Mouse (Mus musculus) v-Abl transformed pro-B cells (cell line): ENCODE results near the gene Crebl2.

ENCODE experiments used
- in situ Hi-C, 2 experiments: fragments of 400-800 bp; cut with MboI; formaldehyde crosslinking; loops; one replicate each; pipeline ENCODE4 v1.15.1; 2025; ENCODE audit not compliant: unreplicated experiment in 2 of 2

The Crebl2 gene

GRCm38 (mm10) chr6:134896570-134897436 is 66.8 kb downstream of the Crebl2 start:
- in situ Hi-C loops: loop anchor here (5.0 kb wide), 1 partner anchor 35 kb away; no protein-coding TSS in a partner anchor

- in situ Hi-C loops: loop anchor here (5.0 kb wide), 1 partner anchor 35 kb away; no protein-coding TSS in a partner anchor
Measured at GRCm38 (mm10) chr6:134897443-134898094, 67.6 kb downstream of the Crebl2 start.

GRCm38 (mm10) chr6:134898095-134898965 is 68.4 kb downstream of the Crebl2 start, which contains the start of gene Gpr19:
Gene Gpr19 (minus strand): TSS chr6:134898578.
- in situ Hi-C loops: loop anchor here (5.0 kb wide), 1 partner anchor 34 kb away; no protein-coding TSS in a partner anchor

- in situ Hi-C loops: no loop called here
Measured at GRCm38 (mm10) chr6:134903368-134903767, 73.4 kb downstream of the Crebl2 start.

GRCm38 (mm10) chr6:134903891-134904884 is 74.2 kb downstream of the Crebl2 start:
- in situ Hi-C loops: no loop called here

GRCm38 (mm10) chr6:134905811-134906210 is 75.9 kb downstream of the Crebl2 start:
- in situ Hi-C loops: no loop called here
